Mouse (Mus musculus) heart, embryonic 14.5 days (tissue): ENCODE data around the gene Zfp146. TPM values are rescaled to one million over a fixed set of nuclear protein-coding genes. Genes with fewer than 3 reads are reported as not detected.
"Not testable (repeated sequence)": the region's sequence is repeated elsewhere in the genome, so short reads cannot be mapped to it uniquely, and the experiment has no call there.

Source experiments
- ATAC-seq: fragments of 200-750 bp; cut with Nextera tagmentation; 2 replicates; pipeline ENCODE4 v1.8.0; 2017; ENCODE audit warnings: low read depth, moderate TSS enrichment; ENCODE audit not compliant: insufficient number of reproducible peaks, insufficient read depth, low FRiP score
- H3K27ac ChIP-seq, 2 experiments: fragments of 200-500 bp in 1 of 2; fragments of 300-500 bp in 1 of 2; sonication (generic) in 1 of 2; replicated peaks in 1 of 2; 2 replicates each; pipeline ENCODE4 v1.5.1; 2012 to 2014; ENCODE audit warnings: low read depth in 2 of 2, low read length in 2 of 2, control low read depth in 1 of 2, mild to moderate bottlenecking in 1 of 2, mixed read lengths in 1 of 2; ENCODE audit not compliant: control insufficient read depth in 1 of 2, insufficient read depth in 1 of 2
- H3K27me3 ChIP-seq: fragments of 300-500 bp; sonication (generic); 2 replicates; pipeline ENCODE4 v1.6.1; 2014; ENCODE audit warnings: mild to moderate bottlenecking, low read length, control low read depth; ENCODE audit not compliant: control insufficient read depth, insufficient read depth
- H3K36me3 ChIP-seq: fragments of 300-500 bp; sonication (generic); 2 replicates; pipeline ENCODE4 v1.6.1; 2014; ENCODE audit warnings: mild to moderate bottlenecking, control low read depth, low read length, mixed read lengths; ENCODE audit not compliant: control insufficient read depth, insufficient read depth
- H3K4me1 ChIP-seq, 2 experiments: fragments of 200-500 bp in 1 of 2; fragments of 300-500 bp in 1 of 2; sonication (generic) in 1 of 2; 2 replicates each; pipeline ENCODE4 v1.6.1; 2012 to 2014; ENCODE audit warnings: low read length in 2 of 2, control low read depth in 1 of 2, mixed read lengths in 1 of 2; ENCODE audit not compliant: control insufficient read depth in 2 of 2, insufficient read depth in 2 of 2
- H3K4me2 ChIP-seq: fragments of 300-500 bp; sonication (generic); 2 replicates; pipeline ENCODE4 v1.6.1; 2014; ENCODE audit warnings: mild to moderate bottlenecking, low read length
- H3K4me3 ChIP-seq, 2 experiments: fragments of 200-500 bp in 1 of 2; fragments of 300-500 bp in 1 of 2; sonication (generic) in 1 of 2; 2 replicates each; pipeline ENCODE4 v1.5.1; 2012 to 2014; ENCODE audit warnings: low read length in 2 of 2, mild to moderate bottlenecking in 2 of 2, control low read depth in 1 of 2, low read depth in 1 of 2, moderate library complexity in 1 of 2; ENCODE audit not compliant: control insufficient read depth in 1 of 2, insufficient read depth in 1 of 2
- H3K9ac ChIP-seq: fragments of 300-500 bp; sonication (generic); 2 replicates; pipeline ENCODE4 v1.6.1; 2014; ENCODE audit warnings: mild to moderate bottlenecking, low read length
- H3K9me3 ChIP-seq: fragments of 300-500 bp; sonication (generic); 2 replicates; pipeline ENCODE4 v1.6.1; 2016; ENCODE audit warnings: low read length, control low read depth; ENCODE audit not compliant: control insufficient read depth
- WGBS: fragments of 180-500 bp; shearing (Covaris S2); extraction: QIAGEN DNeasy Blood & Tissue Kit; methylation state at CpG from one replicate; pipeline ENCODE4 v1.1.7; 2014; 5-methylcytosine and 5-hydroxymethylcytosine counted together
- polyA plus RNA-seq: library from polyadenylated mRNA; unstranded; fragments of >200 nt; fragmentation: Nextera tagmentation; extraction: Ambion mirVana; gene quantifications from 2 replicates; pipeline ENCODE4 v1.2.1, GENCODE M21; 2014

Zfp146 gene
- polyA plus RNA-seq, 1 experiment from 2014 or later = 9.0 TPM

DNA sequence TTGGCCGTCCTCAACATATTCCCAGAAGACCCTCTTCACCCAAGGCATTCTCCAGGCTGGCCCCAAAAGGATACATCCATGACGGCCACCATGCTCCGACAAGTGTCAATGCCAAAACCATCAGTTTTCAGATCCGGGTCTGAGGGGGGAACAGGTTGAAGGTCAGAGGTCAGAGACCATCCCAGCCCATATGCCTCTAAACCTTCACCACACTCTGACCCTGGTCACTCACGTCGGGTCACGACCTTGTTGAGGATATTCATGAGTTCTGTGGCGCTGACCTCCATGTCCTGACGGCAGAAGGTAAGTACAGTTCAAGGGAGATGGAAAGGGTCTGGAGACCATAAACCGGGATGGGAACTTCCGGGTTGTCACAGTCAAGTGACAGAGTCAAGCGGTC is 22.5 kb upstream of the Zfp146 start:
- Histone ChIP-seq H3K36me3 (peaks cover 57% of the 10 kb centered on the region), H3K4me2 (no peak overlapping the region), H3K4me1 (peaks cover 8 to 12% of the 10 kb centered on the region in 2 experiments), H3K9me3 (no peaks in the 10 kb centered on the region), H3K27me3 (no peaks in the 10 kb centered on the region), H3K27ac (no peak overlapping the region), H3K9ac (no peak overlapping the region), H3K4me3 (no peak overlapping the region)
- 88% methylated on average over 12 of the region's 12 CpGs for WGBS
- no peak for ATAC-seq

GRCm38 (mm10) chr7:30189116-30189491 is 19.6 kb upstream of the Zfp146 start:
- no peaks in the 10 kb centered on the region for H3K9me3 ChIP-seq
- H3K9ac ChIP-seq = no peak overlapping the region
- H3K4me1 ChIP-seq = peaks cover 9 to 19% of the 10 kb centered on the region in 2 experiments
- H3K4me2 ChIP-seq = no peak overlapping the region
- peaks cover 77% of the 10 kb centered on the region for H3K36me3 ChIP-seq
- no peaks in the 10 kb centered on the region for H3K27me3 ChIP-seq
- no peak overlapping the region for H3K4me3 ChIP-seq
- 77% methylated on average over 4 of the region's 4 CpGs for WGBS
- H3K27ac ChIP-seq = no peak overlapping the region
- no peak for ATAC-seq

- Histone ChIP-seq H3K36me3 (peaks cover 77% of the 10 kb centered on the region), H3K4me1 (peaks cover 10 to 18% of the 10 kb centered on the region in 2 experiments), H3K9me3 (no peaks in the 10 kb centered on the region), H3K27me3 (no peaks in the 10 kb centered on the region), H3K4me2 (no peak overlapping the region), H3K27ac (no peak overlapping the region), H3K4me3 (no peak overlapping the region), H3K9ac (no peak overlapping the region)
- WGBS = 69% methylated on average over 12 of the region's 12 CpGs
- ATAC-seq = no peak
Measured at GRCm38 (mm10) chr7:30188344-30189115, 19.0 kb upstream of the Zfp146 start.

DNA sequence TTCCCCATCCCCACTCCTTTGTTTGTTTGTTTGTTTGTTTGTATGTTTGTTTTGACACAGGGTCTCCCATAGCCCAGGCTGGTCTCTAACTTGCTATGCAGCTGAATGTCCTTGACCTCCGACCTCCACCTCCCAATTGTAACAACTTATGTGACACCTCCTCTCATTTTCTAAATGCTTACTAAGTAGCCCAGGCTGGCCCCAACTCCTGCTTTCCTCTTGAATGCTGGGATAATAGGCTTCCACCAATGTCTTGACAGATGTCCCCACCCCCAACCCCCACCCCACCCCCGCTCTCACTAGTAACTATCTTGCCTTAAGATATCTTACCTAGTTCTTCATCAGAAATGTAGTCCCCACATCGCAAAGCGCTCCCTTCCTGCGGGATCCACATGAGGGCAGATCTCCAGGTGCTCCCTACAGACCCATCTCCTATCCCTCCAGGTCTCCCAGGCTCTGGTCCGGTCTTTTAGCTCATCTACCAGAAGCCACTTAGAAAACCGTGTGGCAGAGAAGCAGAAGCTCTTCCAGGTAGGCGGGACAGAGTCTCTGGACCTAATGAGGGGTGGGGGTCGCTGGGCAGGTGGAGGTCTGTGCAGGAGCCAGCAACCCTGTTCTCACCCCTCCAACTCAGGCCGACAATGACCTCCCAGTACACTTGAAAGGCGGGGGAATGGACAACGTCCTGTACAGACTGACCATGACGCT is 15.2 kb upstream of the Zfp146 start:
- H3K4me2 ChIP-seq = peak overlapping the region; percentile 63
- H3K9me3 ChIP-seq = no peaks in the 10 kb centered on the region
- 57% methylated on average over 13 of the region's 13 CpGs for whole genome bisulfite sequencing
- peak overlapping the region; percentile 58 to 61; a peak in 2 of 4 replicates for H3K27ac ChIP-seq
- H3K36me3 ChIP-seq = peaks cover 47% of the 10 kb centered on the region
- H3K9ac ChIP-seq = peak overlapping the region; percentile 74
- ATAC-seq = no peak
- H3K4me1 ChIP-seq = peaks cover 4 to 9% of the 10 kb centered on the region in 2 experiments
- peak overlapping the region; percentile 44 to 62 for H3K4me3 ChIP-seq
- H3K27me3 ChIP-seq = no peaks in the 10 kb centered on the region

DNA sequence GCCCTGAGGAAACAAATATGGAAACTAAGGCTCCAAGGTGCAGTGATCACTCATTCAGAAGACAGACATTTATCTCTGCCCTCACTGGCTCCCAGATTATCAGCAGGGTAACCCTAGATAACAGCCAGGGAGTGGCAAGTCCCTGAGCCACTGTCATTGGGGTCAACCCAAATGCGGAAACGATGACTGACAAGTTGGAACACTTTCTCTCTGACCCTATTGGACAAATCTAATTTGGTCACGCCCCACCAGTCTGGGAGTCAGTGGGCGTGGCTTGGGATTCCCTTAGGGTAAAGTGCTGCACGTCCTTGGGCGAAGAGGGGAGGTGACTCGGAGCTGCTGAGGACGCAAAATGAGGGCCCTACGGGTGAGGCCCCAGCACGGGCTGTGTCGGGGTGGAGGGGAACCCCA is 14.3 kb upstream of the Zfp146 start, which contains the start of gene Cox7a1:
Cox7a1 (plus strand) TSS at position 266 of the 411 bp plus-strand sequence.
- H3K9ac ChIP-seq = peak within 1 kb of the TSS; percentile 74
- 1% methylated on average over 11 of the region's 11 CpGs for WGBS
- peak; percentile 79 for ATAC-seq

DNA sequence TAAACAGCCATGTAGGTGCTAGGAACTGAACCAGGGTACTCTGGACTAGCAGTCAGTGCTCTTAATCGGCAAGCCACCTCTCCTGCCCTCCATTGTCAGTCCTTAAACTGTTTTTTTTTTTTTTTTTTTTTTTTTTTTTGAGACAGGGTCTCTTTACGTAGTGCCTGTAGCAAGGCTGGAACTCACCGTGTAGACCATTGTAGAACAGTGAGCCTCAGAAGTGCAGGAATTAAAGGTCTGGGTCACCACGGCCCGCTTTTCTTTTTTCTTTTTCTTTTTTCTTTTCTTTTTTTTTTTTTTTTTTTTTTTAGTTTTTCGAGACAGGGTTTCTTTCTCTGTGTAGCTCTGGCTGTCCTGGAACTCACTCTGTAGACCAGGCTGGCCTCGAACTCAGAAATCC is 13.6 kb upstream of the Zfp146 start:
- not testable (repeated sequence) for H3K27me3 ChIP-seq, H3K4me3 ChIP-seq, ATAC-seq, H3K27ac ChIP-seq, H3K9ac ChIP-seq, H3K9me3 ChIP-seq, H3K4me1 ChIP-seq
- 67% methylated on average over 6 of the region's 7 CpGs for WGBS
- Histone ChIP-seq H3K36me3 (peaks cover 40% of the 10 kb centered on the region), H3K4me2 (peak overlapping the region; percentile 63; the same call in 1 of the 2 replicates)

More for the DNA sequence above, 14.3 kb upstream of the Zfp146 start, which contains the start of gene Cox7a1:
- peak within 1 kb of the TSS; percentile 58 to 61; a peak in 3 of 4 replicates for H3K27ac ChIP-seq
- H3K9me3 ChIP-seq = no peaks in the 10 kb centered on the region
- H3K4me1 ChIP-seq = peaks cover 4 to 9% of the 10 kb centered on the region in 2 experiments
- H3K36me3 ChIP-seq = peaks cover 40% of the 10 kb centered on the region
- H3K27me3 ChIP-seq = no peaks in the 10 kb centered on the region
- H3K4me2 ChIP-seq = peak within 1 kb of the TSS; percentile 63
- H3K4me3 ChIP-seq = peak within 1 kb of the TSS; percentile 44 to 62

DNA sequence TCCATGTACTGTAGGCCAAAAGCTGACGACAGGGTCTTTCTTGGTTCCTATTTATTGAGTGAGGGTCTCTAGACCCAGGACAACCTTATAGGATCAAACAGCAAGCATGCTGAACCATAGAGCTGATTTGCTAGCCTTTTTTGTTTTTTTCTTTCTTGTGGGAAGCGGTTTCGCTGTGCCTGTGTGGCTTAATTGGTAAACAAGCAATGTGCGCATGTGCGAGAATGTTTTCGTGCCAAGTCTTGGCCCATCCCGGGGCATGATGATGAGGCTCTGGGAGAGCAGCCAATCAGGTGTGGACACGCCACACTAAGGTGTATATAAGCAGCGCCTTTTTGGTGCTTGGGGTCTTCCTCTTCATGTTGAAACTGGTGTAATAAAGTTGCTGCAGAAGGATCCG is 12.4 kb upstream of the Zfp146 start:
- 88% methylated on average over 10 of the region's 10 CpGs for WGBS
- H3K4me1 ChIP-seq, H3K27me3 ChIP-seq, H3K4me2 ChIP-seq, H3K27ac ChIP-seq, ATAC-seq, H3K9me3 ChIP-seq, H3K9ac ChIP-seq, H3K4me3 ChIP-seq: not testable (repeated sequence)
- H3K36me3 ChIP-seq = peaks cover 38% of the 10 kb centered on the region
